Mouse (Mus musculus) midbrain, embryonic 14.5 days (tissue): ENCODE data around the gene Olfr1157. TPM values are rescaled to one million over a fixed set of nuclear protein-coding genes. Genes with fewer than 3 reads are reported as not detected.

ENCODE experiments used
- ATAC-seq: fragments of 200-750 bp; cut with Nextera tagmentation; 2 replicates; pipeline ENCODE4 v1.8.0; 2017; ENCODE audit warnings: moderate number of reproducible peaks, moderate library complexity; ENCODE audit not compliant: low FRiP score, low TSS enrichment
- DNase-seq: peaks from one replicate; pipeline ENCODE4 v3.0.0-alpha.2; 2015
- H3K27ac ChIP-seq: fragments of 300-500 bp; sonication (generic); replicated peaks from 2 replicates; pipeline ENCODE4 v1.5.1; 2014; ENCODE audit warnings: mild to moderate bottlenecking, low read depth, low read length, moderate library complexity
- H3K27me3 ChIP-seq: fragments of 300-500 bp; sonication (generic); 2 replicates; pipeline ENCODE4 v1.6.1; 2014; ENCODE audit warnings: low read length, control low read depth, mixed read lengths; ENCODE audit not compliant: control insufficient read depth, insufficient read depth
- H3K36me3 ChIP-seq: fragments of 300-500 bp; sonication (generic); 2 replicates; pipeline ENCODE4 v1.6.1; 2014; ENCODE audit warnings: low read length, control low read depth; ENCODE audit not compliant: control insufficient read depth, insufficient read depth
- H3K4me1 ChIP-seq: fragments of 300-500 bp; sonication (generic); 2 replicates; pipeline ENCODE4 v1.6.1; 2014; ENCODE audit warnings: mild to moderate bottlenecking, antibody characterized with exemption, low read length, control low read depth; ENCODE audit not compliant: control insufficient read depth, insufficient read depth
- H3K4me2 ChIP-seq: fragments of 300-500 bp; sonication (generic); 2 replicates; pipeline ENCODE4 v1.6.1; 2014; ENCODE audit warnings: mild to moderate bottlenecking, low read length, moderate library complexity
- H3K4me3 ChIP-seq: fragments of 300-500 bp; sonication (generic); replicated peaks from 2 replicates; pipeline ENCODE4 v1.5.1; 2014; ENCODE audit warnings: low read depth, low read length
- H3K9ac ChIP-seq: fragments of 300-500 bp; sonication (generic); replicated peaks from 2 replicates; pipeline ENCODE4 v1.6.1; 2014; ENCODE audit warnings: mild to moderate bottlenecking, low read length, moderate library complexity
- H3K9me3 ChIP-seq: fragments of 300-500 bp; sonication (generic); 2 replicates; pipeline ENCODE4 v1.6.1; 2016; ENCODE audit warnings: low read length, control low read depth, mixed read lengths; ENCODE audit not compliant: control insufficient read depth
- WGBS: fragments of 180-500 bp; shearing (Covaris S2); extraction: QIAGEN DNeasy Blood & Tissue Kit; methylation state at CpG from one replicate; pipeline ENCODE4 v1.1.7; 2014; 5-methylcytosine and 5-hydroxymethylcytosine counted together
- polyA plus RNA-seq: library from polyadenylated mRNA; unstranded; fragments of >200 nt; fragmentation: Nextera tagmentation; extraction: Ambion mirVana; gene quantifications from 2 replicates; pipeline ENCODE4 v1.2.1, GENCODE M21; 2014

Olfr1157 gene
- polyA plus RNA-seq: not detected in 2 replicates

GRCm38 (mm10) chr2:87968199-87968598, at the start of gene Olfr1157:
Olfr1157 (minus strand) TSS chr2:87968299.
- DNase-seq (no peak), ATAC-seq (no peak)
- WGBS: 96% methylated on average over 4 of the region's 4 CpGs
- no peaks in the 10 kb centered on the region for H3K9me3 ChIP-seq
- H3K36me3 ChIP-seq: no peaks in the 10 kb centered on the region
- no peak within 1 kb of the TSS for H3K27ac ChIP-seq
- no peaks in the 10 kb centered on the region for H3K27me3 ChIP-seq
- H3K4me3 ChIP-seq: no peak within 1 kb of the TSS
- H3K4me2 ChIP-seq: no peak within 1 kb of the TSS
- H3K9ac ChIP-seq: no peak within 1 kb of the TSS
- H3K4me1 ChIP-seq: no peaks in the 10 kb centered on the region

GRCm38 (mm10) chr2:88007515-88008318, 39.6 kb upstream of the Olfr1157 start, which contains the start of gene Olfr1160:
Olfr1160 (minus strand) TSS chr2:88008268.
- H3K4me3 ChIP-seq: no peak within 1 kb of the TSS
- no peak within 1 kb of the TSS for H3K9ac ChIP-seq
- H3K36me3 ChIP-seq: no peaks in the 10 kb centered on the region
- H3K27ac ChIP-seq: no peak within 1 kb of the TSS
- no peak within 1 kb of the TSS for H3K4me2 ChIP-seq
- DNase-seq: no peak
- no peaks in the 10 kb centered on the region for H3K9me3 ChIP-seq
- ATAC-seq: no peak
- H3K27me3 ChIP-seq: no peaks in the 10 kb centered on the region
- no peaks in the 10 kb centered on the region for H3K4me1 ChIP-seq

- ATAC-seq (no peak), DNase-seq (no peak)
- Histone ChIP-seq H3K9me3 (no peaks in the 10 kb centered on the region), H3K27me3 (no peaks in the 10 kb centered on the region), H3K4me3 (no peak within 1 kb of the TSS), H3K27ac (no peak within 1 kb of the TSS), H3K4me1 (no peaks in the 10 kb centered on the region), H3K9ac (no peak within 1 kb of the TSS), H3K4me2 (no peak within 1 kb of the TSS), H3K36me3 (no peaks in the 10 kb centered on the region)
Measured at GRCm38 (mm10) chr2:87989813-87990212, 21.7 kb upstream of the Olfr1157 start, which contains the start of gene Olfr1158. Olfr1158 (plus strand) TSS chr2:87990113.

GRCm38 (mm10) chr2:87974563-87974962, 6.5 kb upstream of the Olfr1157 start, which contains the start of gene Olfr74:
Olfr74 (minus strand) TSS chr2:87974663.
- Histone ChIP-seq H3K36me3 (no peaks in the 10 kb centered on the region), H3K4me1 (no peaks in the 10 kb centered on the region), H3K27me3 (no peaks in the 10 kb centered on the region), H3K9ac (no peak within 1 kb of the TSS), H3K27ac (no peak within 1 kb of the TSS), H3K4me3 (no peak within 1 kb of the TSS), H3K9me3 (no peaks in the 10 kb centered on the region), H3K4me2 (no peak within 1 kb of the TSS)
- WGBS: 77% methylated on average over 3 of the region's 3 CpGs
- no peak for DNase-seq
- ATAC-seq: no peak

GRCm38 (mm10) chr2:87953000-87953399, 15.1 kb downstream of the Olfr1157 start, which contains the start of gene Olfr1156:
Olfr1156 (minus strand) TSS chr2:87953100.
- Histone ChIP-seq H3K27me3 (no peaks in the 10 kb centered on the region), H3K4me1 (no peaks in the 10 kb centered on the region), H3K9ac (no peak within 1 kb of the TSS), H3K9me3 (no peaks in the 10 kb centered on the region), H3K4me3 (no peak within 1 kb of the TSS), H3K36me3 (no peaks in the 10 kb centered on the region), H3K27ac (no peak within 1 kb of the TSS), H3K4me2 (no peak within 1 kb of the TSS)
- no peak for DNase-seq
- ATAC-seq: no peak

- Histone ChIP-seq H3K4me1 (no peaks in the 10 kb centered on the region), H3K4me2 (no peak within 1 kb of the TSS), H3K36me3 (no peaks in the 10 kb centered on the region), H3K9me3 (no peaks in the 10 kb centered on the region), H3K9ac (no peak within 1 kb of the TSS), H3K27me3 (no peaks in the 10 kb centered on the region), H3K27ac (no peak within 1 kb of the TSS), H3K4me3 (no peak within 1 kb of the TSS)
- DNase-seq: no peak
- ATAC-seq: no peak
- WGBS: 96% methylated on average over 1 of the region's 1 CpGs
Measured at GRCm38 (mm10) chr2:87945037-87945436, 23.1 kb downstream of the Olfr1157 start, which contains the start of gene Olfr1155. Olfr1155 (minus strand) TSS chr2:87945137.

Other genes starting within 250 kb of the Olfr1157 start
- not detected in 2 replicates for gene Olfr1138, start 228.3 kb downstream of the Olfr1157 start, polyA plus RNA-seq
- gene Olfr1140, start 224.5 kb downstream of the Olfr1157 start, polyA plus RNA-seq: not detected in 2 replicates
- not detected in 2 replicates for gene Olfr1141, start 214.3 kb downstream of the Olfr1157 start, polyA plus RNA-seq
- not detected in 2 replicates for gene Olfr152, start 188.8 kb downstream of the Olfr1157 start, polyA plus RNA-seq
- gene Olfr1143, start 167.7 kb downstream of the Olfr1157 start, polyA plus RNA-seq: not detected in 2 replicates
- not detected in 2 replicates for gene Olfr1145, start 158.5 kb downstream of the Olfr1157 start, polyA plus RNA-seq
- gene Olfr1148, start 137.8 kb downstream of the Olfr1157 start, polyA plus RNA-seq: not detected in 2 replicates
- gene Olfr1150-ps1, start 124.3 kb downstream of the Olfr1157 start, polyA plus RNA-seq: not detected in 2 replicates
- gene Olfr1151, start 112.4 kb downstream of the Olfr1157 start, polyA plus RNA-seq: not detected in 2 replicates
- not detected in 2 replicates for gene Olfr1152, start 101.8 kb downstream of the Olfr1157 start, polyA plus RNA-seq
- gene Olfr1153, start 73.3 kb downstream of the Olfr1157 start, polyA plus RNA-seq: not detected in 2 replicates
- gene Olfr1154, start 63.1 kb downstream of the Olfr1157 start, polyA plus RNA-seq: not detected in 2 replicates
- not detected in 2 replicates for gene Olfr1155, start 23.2 kb downstream of the Olfr1157 start, polyA plus RNA-seq
- not detected in 2 replicates for gene Olfr1156, start 15.2 kb downstream of the Olfr1157 start, polyA plus RNA-seq
- not detected in 2 replicates for gene Olfr74, start 6.4 kb upstream of the Olfr1157 start, polyA plus RNA-seq
- gene Olfr1158, start 21.8 kb upstream of the Olfr1157 start, polyA plus RNA-seq: not detected in 2 replicates
- not detected in 2 replicates for gene Olfr1160, start 40.0 kb upstream of the Olfr1157 start, polyA plus RNA-seq
- gene Olfr1161, start 54.5 kb upstream of the Olfr1157 start, polyA plus RNA-seq: not detected in 2 replicates
- not detected in 2 replicates for gene Olfr73, start 69.4 kb upstream of the Olfr1157 start, polyA plus RNA-seq
- gene Olfr1162, start 82.8 kb upstream of the Olfr1157 start, polyA plus RNA-seq: not detected in 2 replicates
- gene Olfr1163, start 103.5 kb upstream of the Olfr1157 start, polyA plus RNA-seq: not detected in 2 replicates
- gene Olfr1164, start 125.7 kb upstream of the Olfr1157 start, polyA plus RNA-seq: not detected in 2 replicates
- not detected in 2 replicates for gene Olfr1166, start 160.0 kb upstream of the Olfr1157 start, polyA plus RNA-seq
- not detected in 2 replicates for gene Olfr1167, start 186.9 kb upstream of the Olfr1157 start, polyA plus RNA-seq
- not detected in 2 replicates for gene Olfr1168, start 213.6 kb upstream of the Olfr1157 start, polyA plus RNA-seq